Mouse (Mus musculus) hematopoietic multipotent progenitor cell, adult 10-12 weeks (in vitro differentiated cells): Measurements from ENCODE around the gene Atxn7l1. TPM values are rescaled to one million over a fixed set of nuclear protein-coding genes. Genes with fewer than 3 reads are reported as not detected.

ENCODE experiments used
- polyA plus RNA-seq: library from polyadenylated mRNA; stranded (reverse); fragments of >175 nt; gene quantifications from 2 replicates; pipeline ENCODE4 v1.2.3, GENCODE M21; 2012; ENCODE audit warnings: low replicate concordance

The Atxn7l1 gene
- polyA plus RNA-seq, result 38.8 and 47.9 TPM in 2 replicates

DNA sequence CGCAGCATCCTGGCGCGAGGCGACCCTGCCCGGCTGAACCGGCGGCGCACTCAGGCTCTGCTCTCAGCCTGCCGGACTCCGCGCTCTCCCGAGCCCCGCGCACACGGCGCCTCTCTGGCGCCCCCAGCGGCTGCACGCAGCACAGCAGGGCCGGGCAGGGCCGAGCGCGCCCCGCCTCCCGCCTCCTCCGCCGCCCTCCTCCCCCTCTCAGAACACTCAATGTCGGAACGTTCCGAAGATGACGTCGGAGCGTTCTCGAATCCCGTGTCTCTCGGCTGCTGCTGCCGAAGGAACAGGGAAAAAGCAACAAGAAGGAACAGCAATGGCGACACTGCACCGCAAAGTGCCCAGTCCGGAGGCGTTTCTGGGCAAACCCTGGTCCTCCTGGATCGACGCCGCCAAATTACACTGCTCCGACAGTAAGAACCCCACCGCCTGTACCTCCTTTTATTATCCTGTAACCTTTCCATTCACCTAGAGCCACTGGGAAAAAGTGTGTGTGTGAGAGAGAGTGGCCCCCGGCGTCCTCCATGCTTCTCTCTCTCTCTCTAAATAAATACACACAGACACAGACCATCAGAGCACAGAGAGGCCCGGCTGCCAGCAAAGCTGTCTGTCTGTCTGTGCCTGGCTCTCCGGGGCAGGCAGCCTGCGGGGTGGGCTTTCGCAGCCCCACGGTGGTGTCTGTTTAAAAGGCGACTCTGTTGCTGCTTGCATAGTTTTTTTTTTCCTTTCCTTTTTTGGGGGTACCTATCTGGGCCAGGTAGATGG, at the start of gene Atxn7l1:
Gene Atxn7l1 (plus strand): TSS at position 197 of the 771 bp plus-strand sequence.

DNA sequence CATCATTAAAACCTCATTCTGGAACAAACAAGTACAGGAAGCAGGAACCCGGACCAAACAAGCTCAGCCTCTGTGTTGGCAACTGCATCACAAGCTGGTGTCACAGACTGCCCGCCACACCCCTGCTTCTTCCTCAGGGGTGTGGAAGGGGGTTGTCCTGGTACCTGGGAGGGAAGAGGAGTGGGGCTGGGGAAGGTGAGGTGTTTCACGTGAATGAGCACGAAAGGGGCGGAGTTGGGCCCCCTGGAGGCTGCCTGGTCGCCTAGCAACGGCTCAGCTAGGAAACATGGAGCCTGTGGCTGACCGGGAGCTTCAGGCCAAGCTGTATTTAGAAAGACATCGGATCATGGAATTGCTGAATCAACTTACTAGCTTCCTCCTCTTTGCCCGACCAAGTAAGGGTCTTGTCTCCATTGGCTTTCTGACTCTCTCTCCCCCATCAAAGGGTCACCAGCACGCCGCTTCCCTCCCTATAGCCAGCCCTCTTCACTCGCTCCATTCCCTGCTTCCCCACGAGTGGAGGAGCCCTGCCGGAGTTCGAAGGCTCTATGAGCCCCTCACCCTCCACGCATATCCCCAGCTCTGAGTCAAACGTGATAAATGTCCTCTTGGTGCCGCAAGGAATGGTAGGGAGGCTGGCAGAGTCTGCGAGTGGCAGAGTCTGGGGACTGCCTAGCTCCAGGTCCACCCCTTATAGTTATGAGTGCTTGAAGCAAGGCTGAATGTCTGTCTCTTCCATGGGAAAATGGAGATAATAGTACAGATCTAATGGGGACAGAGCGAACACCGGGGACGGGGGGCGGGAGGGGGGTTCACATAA, 247.5 kb downstream of the Atxn7l1 start, which contains the start of gene Efcab10:
Gene Efcab10 (plus strand): TSS at position 51 of the 820 bp plus-strand sequence.

Other genes with a start within 250 kb of the Atxn7l1 start
- gene Sypl, start 193.8 kb upstream of the Atxn7l1 start, polyA plus RNA-seq, result 7.5 and 13.9 TPM in 2 replicates
- not detected in 2 replicates for gene Cdhr3, start 54.8 kb upstream of the Atxn7l1 start, polyA plus RNA-seq
- not detected in 2 replicates for gene Efcab10, start 247.2 kb downstream of the Atxn7l1 start, polyA plus RNA-seq